Mouse (Mus musculus): Measurements from ENCODE around the gene Pebp1. TPM values are rescaled to one million over a fixed set of nuclear protein-coding genes. Genes with fewer than 3 reads are reported as not detected.

The Pebp1 gene
- polyA plus RNA-seq (2012; ENCODE audit: low replicate concordance) = 252 and 389 TPM in 2 replicates

DNA sequence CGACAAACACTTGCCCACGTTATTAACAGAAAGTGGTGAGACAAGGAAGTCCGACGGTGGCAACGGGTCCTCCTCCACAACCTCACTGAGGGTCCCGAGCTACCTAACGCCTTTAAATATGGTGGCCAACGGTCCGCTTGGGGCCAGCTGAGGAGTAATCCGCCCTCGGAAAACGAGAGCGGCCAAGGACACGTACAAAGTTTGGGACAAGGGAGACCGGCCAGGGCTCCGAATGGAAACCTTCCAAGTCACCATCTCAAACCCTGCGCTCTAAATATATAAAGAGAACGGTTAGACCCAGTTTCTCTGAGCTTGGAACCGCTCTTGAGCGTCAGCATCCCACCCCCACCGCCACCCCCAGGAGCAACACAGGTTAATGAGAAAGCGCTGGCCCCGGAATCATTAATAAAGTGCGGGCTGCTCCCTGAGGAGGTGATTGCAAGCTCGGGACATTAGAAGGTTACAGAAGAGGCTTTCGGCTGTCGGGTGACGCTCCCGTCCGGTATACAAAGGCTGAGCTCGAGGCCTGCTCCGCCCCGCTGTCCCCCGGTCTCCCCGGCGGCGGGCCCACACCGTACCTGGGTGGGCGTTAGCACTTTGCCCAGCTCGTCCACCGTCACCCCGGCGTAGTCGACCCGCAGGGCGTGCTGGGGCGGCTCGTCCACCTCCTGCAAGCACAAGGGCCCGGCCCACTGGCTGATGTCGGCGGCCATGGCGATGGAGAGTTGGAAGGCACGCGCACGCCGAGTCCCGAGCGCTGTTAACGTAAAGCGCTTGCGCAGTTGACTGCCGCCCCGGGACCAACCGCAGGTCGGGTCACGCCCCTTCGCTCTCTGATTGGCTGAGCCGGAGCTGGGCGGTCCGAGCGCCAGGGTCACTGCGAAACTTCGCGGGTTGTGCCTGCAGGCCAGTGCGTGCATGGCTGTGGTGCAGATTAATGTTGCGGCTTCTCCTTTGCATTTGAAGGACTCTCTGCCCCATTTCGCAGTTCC, at the start of gene Pebp1:
TSS of gene Pebp1 (minus strand) at position 795 of the 992 bp plus-strand sequence.

GRCm38 (mm10) chr5:117318741-117319629, 31.6 kb upstream of the Pebp1 start, which contains the start of gene Vsig10:
Vsig10 (plus strand) TSS chr5:117319083.

Other genes with a start within 250 kb of the Pebp1 start
- 44.5 and 64.3 TPM in 2 replicates for gene Suds3, start 171.5 kb downstream of the Pebp1 start, polyA plus RNA-seq (2012; ENCODE audit: low replicate concordance)
- 26.2 and 31.1 TPM in 2 replicates for gene Taok3, start 167.5 kb downstream of the Pebp1 start, polyA plus RNA-seq (2012; ENCODE audit: low replicate concordance)
- 11.0 and 18.7 TPM in 2 replicates for gene Vsig10, start 31.5 kb upstream of the Pebp1 start, polyA plus RNA-seq (2012; ENCODE audit: low replicate concordance)
- 30.0 and 61.0 TPM in 2 replicates for gene Wsb2, start 69.7 kb upstream of the Pebp1 start, polyA plus RNA-seq (2012; ENCODE audit: low replicate concordance)
- 34.4 and 52.7 TPM in 2 replicates for gene Rfc5, start 101.4 kb upstream of the Pebp1 start, polyA plus RNA-seq (2012; ENCODE audit: low replicate concordance)
- 0.80 and 0.88 TPM in 2 replicates for gene Ksr2, start 126.4 kb upstream of the Pebp1 start, polyA plus RNA-seq (2012; ENCODE audit: low replicate concordance)